Mouse (Mus musculus): ENCODE measurements around the gene Gm10197. TPM values are rescaled to one million over a fixed set of nuclear protein-coding genes. Genes with fewer than 3 reads are reported as not detected.

The Gm10197 gene
- polyA plus RNA-seq, 1 experiment from 2014 or later = not detected

GRCm38 (mm10) chr19:53393646-53394045 lies 22.1 kb upstream of the Gm10197 start:
- peaks cover 6% of the 10 kb centered on the region for H3K36me3 ChIP-seq
- ATAC-seq (ENCODE audit: extremely low read depth, insufficient number of reproducible peaks, low FRiP score, low TSS enrichment) = no peak
- H3K27me3 ChIP-seq (replicated peaks) = no peaks in the 10 kb centered on the region
- H3K4me1 ChIP-seq = peaks cover 17% of the 10 kb centered on the region
- H3K9ac ChIP-seq = 0 out of 2 replicates have a peak overlapping the region, but pooled peaks have one; percentile 10
- no peaks in the 10 kb centered on the region for H3K9me3 ChIP-seq
- H3K4me3 ChIP-seq = no peak overlapping the region
- H3K27ac ChIP-seq (replicated peaks) = no peak overlapping the region
- H3K4me2 ChIP-seq = no peak overlapping the region

GRCm38 (mm10) chr19:53392781-53393343 lies 21.3 kb upstream of the Gm10197 start:
- Histone ChIP-seq H3K9me3 (no peaks in the 10 kb centered on the region), H3K27ac (replicated peaks) (no peak overlapping the region), H3K4me3 (no peak overlapping the region), H3K36me3 (peaks cover 14% of the 10 kb centered on the region), H3K9ac (no peak overlapping the region), H3K4me1 (peaks cover 21% of the 10 kb centered on the region), H3K27me3 (replicated peaks) (no peaks in the 10 kb centered on the region), H3K4me2 (no peak overlapping the region)
- WGBS = 72% methylated on average over 8 of the region's 8 CpGs
- ATAC-seq (ENCODE audit: extremely low read depth, insufficient number of reproducible peaks, low FRiP score, low TSS enrichment) = no peak

GRCm38 (mm10) chr19:53391787-53392186 lies 20.2 kb upstream of the Gm10197 start:
- Histone ChIP-seq H3K27ac (replicated peaks) (no peak overlapping the region), H3K27me3 (replicated peaks) (no peaks in the 10 kb centered on the region), H3K9me3 (no peaks in the 10 kb centered on the region), H3K4me3 (peak overlapping the region; percentile 99; the same call in 1 of the 2 replicates), H3K4me1 (peaks cover 30% of the 10 kb centered on the region), H3K9ac (peak overlapping the region; percentile 91), H3K4me2 (peak overlapping the region; percentile 84), H3K36me3 (peaks cover 24% of the 10 kb centered on the region)
- WGBS = 87% methylated on average over 5 of the region's 5 CpGs
- no peak for ATAC-seq (ENCODE audit: extremely low read depth, insufficient number of reproducible peaks, low FRiP score, low TSS enrichment)

GRCm38 (mm10) chr19:53391386-53391785 lies 19.8 kb upstream of the Gm10197 start:
- H3K4me2 ChIP-seq = peak overlapping the region; percentile 84
- ATAC-seq (ENCODE audit: extremely low read depth, insufficient number of reproducible peaks, low FRiP score, low TSS enrichment) = no peak
- H3K4me3 ChIP-seq = peak overlapping the region; percentile 99
- H3K27me3 ChIP-seq (replicated peaks) = no peaks in the 10 kb centered on the region
- H3K4me1 ChIP-seq = peaks cover 30% of the 10 kb centered on the region
- peak overlapping the region; percentile 91; the same call in 1 of the 2 replicates for H3K27ac ChIP-seq (replicated peaks)
- H3K9me3 ChIP-seq = no peaks in the 10 kb centered on the region
- H3K9ac ChIP-seq = peak overlapping the region; percentile 91
- H3K36me3 ChIP-seq = peaks cover 27% of the 10 kb centered on the region
- 40% methylated on average over 8 of the region's 8 CpGs for WGBS

- ATAC-seq (ENCODE audit: extremely low read depth, insufficient number of reproducible peaks, low FRiP score, low TSS enrichment) = peak; percentile 98
- WGBS = under 1% methylated on average over 48 of the region's 48 CpGs
- Histone ChIP-seq H3K36me3 (peaks cover 35% of the 10 kb centered on the region), H3K9ac (peak within 1 kb of the TSS; percentile 92), H3K4me2 (peak within 1 kb of the TSS; percentile 84), H3K4me1 (peaks cover 36% of the 10 kb centered on the region), H3K27me3 (replicated peaks) (no peaks in the 10 kb centered on the region), H3K9me3 (no peaks in the 10 kb centered on the region), H3K27ac (replicated peaks) (peak within 1 kb of the TSS; percentile 97), H3K4me3 (peak within 1 kb of the TSS; percentile 99)
Measured at GRCm38 (mm10) chr19:53390495-53391007, 19.0 kb upstream of the Gm10197 start, which contains the start of gene Smndc1. Gene Smndc1 (minus strand): TSS chr19:53390578.

GRCm38 (mm10) chr19:53389851-53390431 lies 18.4 kb upstream of the Gm10197 start:
- peaks cover 37% of the 10 kb centered on the region for H3K36me3 ChIP-seq
- peak overlapping the region; percentile 92 for H3K9ac ChIP-seq
- H3K4me1 ChIP-seq = peaks cover 36% of the 10 kb centered on the region
- H3K4me3 ChIP-seq = peak overlapping the region; percentile 99
- no peaks in the 10 kb centered on the region for H3K27me3 ChIP-seq (replicated peaks)
- peak; percentile 84 for ATAC-seq (ENCODE audit: extremely low read depth, insufficient number of reproducible peaks, low FRiP score, low TSS enrichment)
- H3K4me2 ChIP-seq = peak overlapping the region; percentile 80
- no peaks in the 10 kb centered on the region for H3K9me3 ChIP-seq
- under 1% methylated on average over 59 of the region's 59 CpGs for WGBS
- peak overlapping the region; percentile 97 for H3K27ac ChIP-seq (replicated peaks)

GRCm38 (mm10) chr19:53389417-53389816 lies 17.9 kb upstream of the Gm10197 start:
- Histone ChIP-seq H3K27me3 (replicated peaks) (no peaks in the 10 kb centered on the region), H3K4me1 (peaks cover 34% of the 10 kb centered on the region), H3K9me3 (no peaks in the 10 kb centered on the region), H3K27ac (replicated peaks) (peak overlapping the region; percentile 97), H3K9ac (peak overlapping the region; percentile 92), H3K4me2 (peak overlapping the region; percentile 80), H3K4me3 (peak overlapping the region; percentile 99), H3K36me3 (peaks cover 42% of the 10 kb centered on the region)
- ATAC-seq (ENCODE audit: extremely low read depth, insufficient number of reproducible peaks, low FRiP score, low TSS enrichment) = no peak
- 22% methylated on average over 6 of the region's 6 CpGs for WGBS

GRCm38 (mm10) chr19:53383336-53383735 lies 11.8 kb upstream of the Gm10197 start:
- Histone ChIP-seq H3K36me3 (peaks cover 92% of the 10 kb centered on the region), H3K4me3 (no peak overlapping the region), H3K4me1 (peaks cover 22% of the 10 kb centered on the region), H3K9me3 (no peaks in the 10 kb centered on the region), H3K27ac (replicated peaks) (no peak overlapping the region), H3K4me2 (no peak overlapping the region), H3K27me3 (replicated peaks) (no peaks in the 10 kb centered on the region), H3K9ac (no peak overlapping the region)
- 71% methylated on average over 15 of the region's 15 CpGs for WGBS
- no peak for ATAC-seq (ENCODE audit: extremely low read depth, insufficient number of reproducible peaks, low FRiP score, low TSS enrichment)

GRCm38 (mm10) chr19:53378421-53378820 lies 6.9 kb upstream of the Gm10197 start:
- no peak overlapping the region for H3K4me2 ChIP-seq
- peaks cover 2% of the 10 kb centered on the region for H3K4me1 ChIP-seq
- no peaks in the 10 kb centered on the region for H3K27me3 ChIP-seq (replicated peaks)
- peaks cover 90% of the 10 kb centered on the region for H3K36me3 ChIP-seq
- ATAC-seq (ENCODE audit: extremely low read depth, insufficient number of reproducible peaks, low FRiP score, low TSS enrichment) = no peak
- no peak overlapping the region for H3K4me3 ChIP-seq
- WGBS = 90% methylated on average over 10 of the region's 10 CpGs
- no peak overlapping the region for H3K9ac ChIP-seq
- H3K9me3 ChIP-seq = no peaks in the 10 kb centered on the region
- no peak overlapping the region for H3K27ac ChIP-seq (replicated peaks)

GRCm38 (mm10) chr19:53377652-53378051 lies 6.1 kb upstream of the Gm10197 start:
- 78% methylated on average over 8 of the region's 8 CpGs for WGBS
- no peak overlapping the region for H3K9ac ChIP-seq
- peaks cover 8% of the 10 kb centered on the region for H3K4me1 ChIP-seq
- H3K36me3 ChIP-seq = peaks cover 89% of the 10 kb centered on the region
- H3K4me3 ChIP-seq = no peak overlapping the region
- H3K27me3 ChIP-seq (replicated peaks) = no peaks in the 10 kb centered on the region
- no peaks in the 10 kb centered on the region for H3K9me3 ChIP-seq
- no peak for ATAC-seq (ENCODE audit: extremely low read depth, insufficient number of reproducible peaks, low FRiP score, low TSS enrichment)
- H3K4me2 ChIP-seq = no peak overlapping the region
- no peak overlapping the region for H3K27ac ChIP-seq (replicated peaks)

GRCm38 (mm10) chr19:53375816-53376215 lies 4.2 kb upstream of the Gm10197 start:
- Histone ChIP-seq H3K27me3 (replicated peaks) (no peaks in the 10 kb centered on the region), H3K36me3 (peaks cover 87% of the 10 kb centered on the region), H3K27ac (replicated peaks) (no peak overlapping the region), H3K4me1 (peaks cover 18% of the 10 kb centered on the region), H3K4me2 (no peak overlapping the region), H3K9ac (no peak overlapping the region), H3K4me3 (no peak overlapping the region), H3K9me3 (no peaks in the 10 kb centered on the region)
- WGBS = 94% methylated on average over 9 of the region's 9 CpGs
- ATAC-seq (ENCODE audit: extremely low read depth, insufficient number of reproducible peaks, low FRiP score, low TSS enrichment) = no peak

- Histone ChIP-seq H3K4me3 (no peak overlapping the region), H3K27ac (replicated peaks) (no peak overlapping the region), H3K36me3 (peaks cover 87% of the 10 kb centered on the region), H3K9me3 (no peaks in the 10 kb centered on the region), H3K27me3 (replicated peaks) (no peaks in the 10 kb centered on the region), H3K9ac (no peak overlapping the region), H3K4me2 (no peak overlapping the region), H3K4me1 (peaks cover 18% of the 10 kb centered on the region)
- no peak for ATAC-seq (ENCODE audit: extremely low read depth, insufficient number of reproducible peaks, low FRiP score, low TSS enrichment)
- WGBS = 86% methylated on average over 6 of the region's 6 CpGs
Measured at GRCm38 (mm10) chr19:53375299-53375698, 3.7 kb upstream of the Gm10197 start.
